Mouse (Mus musculus): Measurements from ENCODE around the gene 4930516K23Rik. TPM values are rescaled to one million over a fixed set of nuclear protein-coding genes. Genes with fewer than 3 reads are reported as not detected.

4930516K23Rik gene
- polyA plus RNA-seq (2014; fragmentation: Illumina TruSeq; extraction: RNeasy Lipid Tissue Mini Kit (QIAGEN cat#74804); ENCODE audit: low read depth, low replicate concordance) = not detected

DNA sequence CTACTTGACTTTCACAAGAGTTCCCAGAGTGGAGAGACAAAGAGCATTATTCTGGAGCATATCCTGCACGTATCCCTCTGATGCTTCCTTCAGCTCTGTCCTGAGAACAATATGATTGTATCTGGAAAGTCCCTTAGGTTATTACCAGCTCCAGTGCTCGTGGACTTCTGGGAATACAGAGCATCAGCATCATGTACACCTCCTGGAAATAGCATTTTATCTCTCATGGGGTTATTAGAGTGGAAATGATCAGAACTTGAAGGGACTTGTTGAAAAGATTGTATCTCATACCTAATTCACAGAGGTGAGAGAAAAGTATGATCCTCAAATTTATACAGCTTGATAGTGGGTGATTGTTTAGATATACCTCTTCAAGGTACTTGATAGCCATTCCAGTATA lies at the start of gene 4930516K23Rik:
4930516K23Rik (minus strand) TSS at position 101 of the 400 bp plus-strand sequence.

DNA sequence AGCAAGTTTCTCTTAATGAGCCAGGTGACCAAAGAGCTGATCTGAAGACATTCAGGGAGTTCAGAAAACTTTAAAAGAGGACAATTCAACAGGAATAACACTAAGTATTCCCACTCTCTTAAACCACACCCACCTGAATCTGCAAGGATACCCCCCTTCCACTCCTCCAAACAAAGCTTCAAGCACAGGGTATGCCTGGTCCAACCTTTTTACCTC lies 43.4 kb upstream of the 4930516K23Rik start, which contains the start of gene Olfr646:
Olfr646 (plus strand) TSS at position 117 of the 216 bp plus-strand sequence.

DNA sequence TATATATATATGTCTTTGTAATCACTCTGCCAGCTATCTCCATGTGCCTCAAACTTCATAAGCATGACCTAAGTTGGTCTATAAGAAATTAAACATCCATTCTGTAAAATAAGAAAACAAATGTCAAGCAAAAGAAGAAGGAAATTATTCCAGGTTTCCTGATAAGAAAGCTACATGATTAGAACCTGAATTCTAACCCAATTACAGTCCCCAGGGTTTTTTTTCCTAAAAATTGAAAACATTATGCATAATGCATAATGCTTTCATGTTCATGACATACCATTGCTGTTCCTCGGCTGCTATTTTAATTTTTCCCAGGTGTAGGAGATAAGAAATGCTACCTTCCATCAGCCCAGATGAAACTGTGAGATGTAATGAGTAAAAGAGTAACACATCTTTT lies 24.1 kb upstream of the 4930516K23Rik start, which contains the start of gene Olfr645:
Olfr645 (minus strand) TSS at position 101 of the 400 bp plus-strand sequence.

DNA sequence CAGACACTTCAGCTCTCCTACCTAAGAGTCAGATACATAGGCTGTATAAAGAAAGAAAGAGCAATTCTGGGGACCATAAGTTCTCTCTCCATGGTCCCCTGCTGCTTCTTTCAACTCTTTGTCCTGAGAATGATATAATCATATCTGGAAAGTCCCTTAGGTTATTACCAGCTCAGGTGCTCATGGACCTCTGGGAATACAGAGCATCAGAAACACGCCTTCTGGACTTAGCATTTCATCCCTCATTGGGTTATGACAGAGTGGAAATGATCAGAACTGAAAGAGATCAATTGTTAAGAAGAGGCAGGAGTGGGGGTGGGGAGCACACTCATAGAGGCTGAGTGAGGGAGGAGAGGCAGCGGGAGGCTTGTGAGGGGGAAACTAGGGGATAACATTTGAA lies 10.5 kb upstream of the 4930516K23Rik start, which contains the start of gene Olfr644:
Olfr644 (minus strand) TSS at position 101 of the 400 bp plus-strand sequence.

DNA sequence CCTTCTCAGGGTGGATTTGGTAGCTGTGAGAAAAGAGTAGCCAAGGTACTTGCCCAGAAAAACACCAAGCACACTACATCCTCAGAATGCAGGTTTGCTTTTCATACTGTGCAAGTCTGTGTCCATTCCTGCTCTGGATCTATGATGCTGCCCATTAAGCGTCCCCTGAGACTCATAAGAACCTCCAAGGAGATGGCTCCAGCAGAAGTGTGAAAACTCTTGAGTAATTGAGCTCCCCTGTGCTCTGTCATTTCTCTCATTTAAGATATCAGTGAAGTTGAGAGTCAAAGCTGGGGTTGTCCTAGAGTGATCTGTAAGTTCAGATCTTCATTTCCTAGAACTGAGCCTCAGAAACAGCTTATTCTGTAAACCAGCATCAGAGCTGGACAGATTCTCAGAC lies 8.7 kb downstream of the 4930516K23Rik start, which contains the start of gene Olfr642:
Olfr642 (minus strand) TSS at position 101 of the 400 bp plus-strand sequence.

DNA sequence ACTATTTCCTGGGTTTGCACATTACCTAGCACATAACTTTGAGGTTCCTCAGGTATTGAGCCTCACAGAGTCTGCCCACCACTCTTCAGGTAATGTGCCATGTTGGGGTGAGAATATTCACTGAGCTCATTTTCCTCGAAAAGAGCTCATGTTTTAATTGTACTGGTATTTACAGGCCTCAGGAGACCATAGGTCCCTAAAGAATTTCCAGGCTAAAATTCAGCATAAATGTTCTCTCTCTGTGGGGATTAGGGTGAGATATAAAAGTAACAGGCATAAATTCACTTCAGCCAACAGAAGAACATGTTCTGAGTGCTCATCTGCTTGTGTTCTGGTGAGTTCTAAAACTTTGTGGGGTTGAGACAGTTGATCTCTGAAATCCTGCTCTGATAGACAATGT lies 26.1 kb downstream of the 4930516K23Rik start, which contains the start of gene Olfr641:
Olfr641 (plus strand) TSS at position 301 of the 400 bp plus-strand sequence.

DNA sequence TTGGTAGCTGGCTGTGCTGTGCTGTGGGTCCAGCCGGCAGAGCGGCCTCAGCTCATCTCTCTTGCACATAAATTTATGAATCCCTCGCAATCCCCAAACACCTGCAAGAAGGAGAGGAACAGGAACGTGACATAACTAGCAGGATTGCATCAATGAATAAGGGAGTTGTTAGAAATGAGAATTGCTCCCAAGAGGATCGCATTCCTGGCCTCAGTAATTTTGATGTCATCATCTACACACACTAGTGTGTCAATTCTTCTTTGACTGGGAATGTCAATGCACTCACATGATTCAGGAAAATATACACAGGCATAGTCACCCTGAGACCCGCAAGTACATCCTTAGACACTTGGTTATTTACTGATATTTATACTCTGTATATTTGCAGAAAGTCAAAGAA lies 35.8 kb downstream of the 4930516K23Rik start, which contains the start of gene Olfr640:
Olfr640 (minus strand) TSS at position 101 of the 400 bp plus-strand sequence.

DNA sequence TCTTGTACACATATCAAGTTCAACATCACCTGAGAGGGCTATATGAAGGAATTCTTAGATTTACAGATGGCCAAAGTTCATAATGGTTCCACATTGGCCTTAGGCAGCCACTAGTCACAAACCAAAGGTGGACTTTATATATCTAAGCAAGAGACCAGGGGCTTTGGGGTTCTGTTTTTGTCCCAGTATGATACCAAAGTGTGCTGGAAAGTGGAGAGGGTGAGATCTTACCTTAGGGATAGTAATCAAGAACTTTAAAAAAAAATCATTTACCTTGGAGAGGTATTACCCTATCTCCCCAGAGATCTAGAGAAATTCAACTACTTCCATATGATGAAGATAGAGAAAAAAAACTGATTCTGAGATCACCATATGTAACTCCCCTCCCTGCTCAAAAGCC lies 44.0 kb downstream of the 4930516K23Rik start, which contains the start of gene Olfr639:
Olfr639 (minus strand) TSS at position 101 of the 400 bp plus-strand sequence.

Other genes starting within 250 kb of the 4930516K23Rik start
- gene Hbb-bt, start 247.4 kb downstream of the 4930516K23Rik start, polyA plus RNA-seq (2014; fragmentation: Illumina TruSeq; extraction: RNeasy Lipid Tissue Mini Kit (QIAGEN cat#74804); ENCODE audit: low read depth, low replicate concordance) = 7.4 TPM
- gene Hbb-bs, start 233.3 kb downstream of the 4930516K23Rik start, polyA plus RNA-seq (2014; fragmentation: Illumina TruSeq; extraction: RNeasy Lipid Tissue Mini Kit (QIAGEN cat#74804); ENCODE audit: low read depth, low replicate concordance) = 99.3 TPM
- gene Hbb-bh2, start 220.9 kb downstream of the 4930516K23Rik start, polyA plus RNA-seq (2014; fragmentation: Illumina TruSeq; extraction: RNeasy Lipid Tissue Mini Kit (QIAGEN cat#74804); ENCODE audit: low read depth, low replicate concordance) = not detected
- not detected for gene Hbb-bh1, start 218.3 kb downstream of the 4930516K23Rik start, polyA plus RNA-seq (2014; fragmentation: Illumina TruSeq; extraction: RNeasy Lipid Tissue Mini Kit (QIAGEN cat#74804); ENCODE audit: low read depth, low replicate concordance)
- gene Hbb-y, start 208.2 kb downstream of the 4930516K23Rik start, polyA plus RNA-seq (2014; fragmentation: Illumina TruSeq; extraction: RNeasy Lipid Tissue Mini Kit (QIAGEN cat#74804); ENCODE audit: low read depth, low replicate concordance) = not detected
- gene Olfr66, start 175.2 kb downstream of the 4930516K23Rik start, polyA plus RNA-seq (2014; fragmentation: Illumina TruSeq; extraction: RNeasy Lipid Tissue Mini Kit (QIAGEN cat#74804); ENCODE audit: low read depth, low replicate concordance) = not detected
- gene Olfr64, start 167.0 kb downstream of the 4930516K23Rik start, polyA plus RNA-seq (2014; fragmentation: Illumina TruSeq; extraction: RNeasy Lipid Tissue Mini Kit (QIAGEN cat#74804); ENCODE audit: low read depth, low replicate concordance) = not detected
- not detected for gene Olfr65, start 158.0 kb downstream of the 4930516K23Rik start, polyA plus RNA-seq (2014; fragmentation: Illumina TruSeq; extraction: RNeasy Lipid Tissue Mini Kit (QIAGEN cat#74804); ENCODE audit: low read depth, low replicate concordance)
- not detected for gene Olfr631, start 132.6 kb downstream of the 4930516K23Rik start, polyA plus RNA-seq (2014; fragmentation: Illumina TruSeq; extraction: RNeasy Lipid Tissue Mini Kit (QIAGEN cat#74804); ENCODE audit: low read depth, low replicate concordance)
- not detected for gene Olfr632, start 127.1 kb downstream of the 4930516K23Rik start, polyA plus RNA-seq (2014; fragmentation: Illumina TruSeq; extraction: RNeasy Lipid Tissue Mini Kit (QIAGEN cat#74804); ENCODE audit: low read depth, low replicate concordance)
- not detected for gene Olfr633, start 117.0 kb downstream of the 4930516K23Rik start, polyA plus RNA-seq (2014; fragmentation: Illumina TruSeq; extraction: RNeasy Lipid Tissue Mini Kit (QIAGEN cat#74804); ENCODE audit: low read depth, low replicate concordance)
- gene Olfr635, start 90.3 kb downstream of the 4930516K23Rik start, polyA plus RNA-seq (2014; fragmentation: Illumina TruSeq; extraction: RNeasy Lipid Tissue Mini Kit (QIAGEN cat#74804); ENCODE audit: low read depth, low replicate concordance) = not detected
- not detected for gene Olfr638, start 62.7 kb downstream of the 4930516K23Rik start, polyA plus RNA-seq (2014; fragmentation: Illumina TruSeq; extraction: RNeasy Lipid Tissue Mini Kit (QIAGEN cat#74804); ENCODE audit: low read depth, low replicate concordance)
- gene Olfr639, start 44.1 kb downstream of the 4930516K23Rik start, polyA plus RNA-seq (2014; fragmentation: Illumina TruSeq; extraction: RNeasy Lipid Tissue Mini Kit (QIAGEN cat#74804); ENCODE audit: low read depth, low replicate concordance) = not detected
- gene Olfr640, start 35.9 kb downstream of the 4930516K23Rik start, polyA plus RNA-seq (2014; fragmentation: Illumina TruSeq; extraction: RNeasy Lipid Tissue Mini Kit (QIAGEN cat#74804); ENCODE audit: low read depth, low replicate concordance) = not detected
- gene Olfr641, start 26.0 kb downstream of the 4930516K23Rik start, polyA plus RNA-seq (2014; fragmentation: Illumina TruSeq; extraction: RNeasy Lipid Tissue Mini Kit (QIAGEN cat#74804); ENCODE audit: low read depth, low replicate concordance) = not detected
- gene Olfr642, start 8.8 kb downstream of the 4930516K23Rik start, polyA plus RNA-seq (2014; fragmentation: Illumina TruSeq; extraction: RNeasy Lipid Tissue Mini Kit (QIAGEN cat#74804); ENCODE audit: low read depth, low replicate concordance) = not detected
- gene Olfr644, start 10.4 kb upstream of the 4930516K23Rik start, polyA plus RNA-seq (2014; fragmentation: Illumina TruSeq; extraction: RNeasy Lipid Tissue Mini Kit (QIAGEN cat#74804); ENCODE audit: low read depth, low replicate concordance) = not detected
- not detected for gene Olfr645, start 24.0 kb upstream of the 4930516K23Rik start, polyA plus RNA-seq (2014; fragmentation: Illumina TruSeq; extraction: RNeasy Lipid Tissue Mini Kit (QIAGEN cat#74804); ENCODE audit: low read depth, low replicate concordance)
- not detected for gene Olfr646, start 43.4 kb upstream of the 4930516K23Rik start, polyA plus RNA-seq (2014; fragmentation: Illumina TruSeq; extraction: RNeasy Lipid Tissue Mini Kit (QIAGEN cat#74804); ENCODE audit: low read depth, low replicate concordance)
- gene Ubqln5, start 68.4 kb upstream of the 4930516K23Rik start, polyA plus RNA-seq (2014; fragmentation: Illumina TruSeq; extraction: RNeasy Lipid Tissue Mini Kit (QIAGEN cat#74804); ENCODE audit: low read depth, low replicate concordance) = not detected
- not detected for gene Olfr643, start 76.0 kb upstream of the 4930516K23Rik start, polyA plus RNA-seq (2014; fragmentation: Illumina TruSeq; extraction: RNeasy Lipid Tissue Mini Kit (QIAGEN cat#74804); ENCODE audit: low read depth, low replicate concordance)
- gene Ubqln3, start 81.8 kb upstream of the 4930516K23Rik start, polyA plus RNA-seq (2014; fragmentation: Illumina TruSeq; extraction: RNeasy Lipid Tissue Mini Kit (QIAGEN cat#74804); ENCODE audit: low read depth, low replicate concordance) = not detected
- gene Ubqlnl, start 89.1 kb upstream of the 4930516K23Rik start, polyA plus RNA-seq (2014; fragmentation: Illumina TruSeq; extraction: RNeasy Lipid Tissue Mini Kit (QIAGEN cat#74804); ENCODE audit: low read depth, low replicate concordance) = not detected
- not detected for gene Olfm5, start 103.4 kb upstream of the 4930516K23Rik start, polyA plus RNA-seq (2014; fragmentation: Illumina TruSeq; extraction: RNeasy Lipid Tissue Mini Kit (QIAGEN cat#74804); ENCODE audit: low read depth, low replicate concordance)
- gene Olfr648, start 121.9 kb upstream of the 4930516K23Rik start, polyA plus RNA-seq (2014; fragmentation: Illumina TruSeq; extraction: RNeasy Lipid Tissue Mini Kit (QIAGEN cat#74804); ENCODE audit: low read depth, low replicate concordance) = not detected
- not detected for gene Olfr649, start 134.5 kb upstream of the 4930516K23Rik start, polyA plus RNA-seq (2014; fragmentation: Illumina TruSeq; extraction: RNeasy Lipid Tissue Mini Kit (QIAGEN cat#74804); ENCODE audit: low read depth, low replicate concordance)
- gene Trim6, start 157.3 kb upstream of the 4930516K23Rik start, polyA plus RNA-seq (2014; fragmentation: Illumina TruSeq; extraction: RNeasy Lipid Tissue Mini Kit (QIAGEN cat#74804); ENCODE audit: low read depth, low replicate concordance) = 0.77 TPM
- 14.5 TPM for gene Trim34a, start 183.0 kb upstream of the 4930516K23Rik start, polyA plus RNA-seq (2014; fragmentation: Illumina TruSeq; extraction: RNeasy Lipid Tissue Mini Kit (QIAGEN cat#74804); ENCODE audit: low read depth, low replicate concordance)
- gene Trim5, start 226.6 kb upstream of the 4930516K23Rik start, polyA plus RNA-seq (2014; fragmentation: Illumina TruSeq; extraction: RNeasy Lipid Tissue Mini Kit (QIAGEN cat#74804); ENCODE audit: low read depth, low replicate concordance) = 2.3 TPM